Mouse (Mus musculus) kidney, adult 11 months (tissue): Measurements from ENCODE around the gene Bcl6b.

Experiments used
- DNase-seq: peaks from one replicate; pipeline ENCODE4 v3.0.0; 2022

Bcl6b gene

GRCm38 (mm10) chr11:70232546-70232945 lies 2.9 kb upstream of the Bcl6b start:
- no peak for DNase-seq

GRCm38 (mm10) chr11:70230239-70230727 lies 685 bp upstream of the Bcl6b start:
- DNase-seq = peak; percentile 75

- DNase-seq = peak; percentile 81
Observed at GRCm38 (mm10) chr11:70228828-70229227, 770 bp downstream of the Bcl6b start.

GRCm38 (mm10) chr11:70227661-70228245 lies 1.8 kb downstream of the Bcl6b start:
- no peak for DNase-seq

GRCm38 (mm10) chr11:70227126-70227525 lies 2.5 kb downstream of the Bcl6b start:
- no peak for DNase-seq

GRCm38 (mm10) chr11:70226602-70226890 lies 3.1 kb downstream of the Bcl6b start:
- no peak for DNase-seq

- no peak for DNase-seq
Observed at GRCm38 (mm10) chr11:70225798-70226601, 3.6 kb downstream of the Bcl6b start.

- DNase-seq = no peak
Observed at GRCm38 (mm10) chr11:70223724-70224123, 5.9 kb downstream of the Bcl6b start.

GRCm38 (mm10) chr11:70221603-70222500 lies 7.7 kb downstream of the Bcl6b start:
- peak; percentile 71 for DNase-seq

- peak; percentile 98 for DNase-seq
Observed at GRCm38 (mm10) chr11:70220731-70221602, 8.6 kb downstream of the Bcl6b start, which contains the start of gene Slc16a13. Gene Slc16a13, minus strand, starts transcription at chr11:70221064.

- DNase-seq = no peak
Observed at GRCm38 (mm10) chr11:70220323-70220722, 9.3 kb downstream of the Bcl6b start.

GRCm38 (mm10) chr11:70219873-70220272 lies 9.7 kb downstream of the Bcl6b start:
- no peak for DNase-seq

GRCm38 (mm10) chr11:70218741-70219470 lies 10.7 kb downstream of the Bcl6b start:
- no peak for DNase-seq

GRCm38 (mm10) chr11:70218039-70218438 lies 11.6 kb downstream of the Bcl6b start:
- peak; percentile 82 for DNase-seq

- DNase-seq = no peak
Observed at GRCm38 (mm10) chr11:70216103-70216502, 13.5 kb downstream of the Bcl6b start.

- DNase-seq = peak; percentile 72
Observed at GRCm38 (mm10) chr11:70215301-70215700, 14.3 kb downstream of the Bcl6b start.

GRCm38 (mm10) chr11:70214856-70215209 lies 14.8 kb downstream of the Bcl6b start:
- DNase-seq = no peak

GRCm38 (mm10) chr11:70214191-70214855 lies 15.3 kb downstream of the Bcl6b start:
- peak; percentile 84 for DNase-seq

GRCm38 (mm10) chr11:70213736-70214135 lies 15.9 kb downstream of the Bcl6b start:
- no peak for DNase-seq

- peak; percentile 82 for DNase-seq
Observed at GRCm38 (mm10) chr11:70212896-70213295, 16.7 kb downstream of the Bcl6b start.

GRCm38 (mm10) chr11:70212423-70212822 lies 17.2 kb downstream of the Bcl6b start, which contains the start of gene Slc16a11:
Gene Slc16a11, plus strand, starts transcription at chr11:70212752.
- no peak for DNase-seq
